21 mouse cellular contexts compared by ENCODE assay signal in genomic region chr19:49207971-49208370, GRCm38 (mm10).
"Had no signal": no experiment of that assay in that cellular context is flagged by ENCODE, and none has a peak within 500 bp of the region (broad histone marks: within the 10 kb centered on the region; RNA-seq: fewer than 3 reads in every experiment).

No protein-coding gene starts in this region.

- H3K27ac ChIP-seq: macrophage; midbrain, embryonic 10.5 days; midbrain, embryonic 12.5 days; neural tube, embryonic 13.5 days; neural tube, embryonic 15.5 days had no signal

- H3K9ac ChIP-seq: liver, postnatal 0 days; midbrain, embryonic 12.5 days; neural tube, embryonic 13.5 days; neural tube, embryonic 15.5 days had no signal

- H3K9me3 ChIP-seq: megakaryocyte, embryonic 14.5 days; midbrain, embryonic 10.5 days; midbrain, embryonic 12.5 days; neural tube, embryonic 13.5 days; neural tube, embryonic 15.5 days had no signal

- H3K4me2 ChIP-seq: midbrain, embryonic 12.5 days; neural tube, embryonic 13.5 days; neural tube, embryonic 15.5 days had no signal

- H3K36me3 ChIP-seq: midbrain, embryonic 10.5 days; midbrain, embryonic 12.5 days; neural tube, embryonic 13.5 days; neural tube, embryonic 15.5 days had no signal

- DNase-seq: liver, postnatal 0 days; lung, adult 2 months; lung, postnatal 14 days; lung, postnatal 36 days; midbrain, embryonic 14.5 days; retina, postnatal 1 day; right cerebral cortex, adult 18-20 months; right cerebral cortex, postnatal 25 days; right cerebral cortex, postnatal 4 days; spleen, adult 18-20 months; thymus, adult 18-20 months; thymus, postnatal 14 days; thymus, postnatal 36 days had no signal

- H3K27me3 ChIP-seq: megakaryocyte, embryonic 14.5 days; midbrain, embryonic 12.5 days; neural tube, embryonic 13.5 days; neural tube, embryonic 15.5 days had no signal

- ATAC-seq: liver, postnatal 0 days; midbrain, embryonic 16.5 days had no signal

- H3K4me1 ChIP-seq: megakaryocyte, embryonic 14.5 days; midbrain, embryonic 10.5 days; midbrain, embryonic 12.5 days; neural tube, embryonic 13.5 days; neural tube, embryonic 15.5 days had no signal

- H3K4me3 ChIP-seq: megakaryocyte, embryonic 14.5 days; midbrain, embryonic 10.5 days; midbrain, embryonic 12.5 days; myocyte; neural tube, embryonic 13.5 days; neural tube, embryonic 15.5 days had no signal
